Comparison of ENCODE assay signal across 8 mouse cellular contexts in the genomic region with DNA sequence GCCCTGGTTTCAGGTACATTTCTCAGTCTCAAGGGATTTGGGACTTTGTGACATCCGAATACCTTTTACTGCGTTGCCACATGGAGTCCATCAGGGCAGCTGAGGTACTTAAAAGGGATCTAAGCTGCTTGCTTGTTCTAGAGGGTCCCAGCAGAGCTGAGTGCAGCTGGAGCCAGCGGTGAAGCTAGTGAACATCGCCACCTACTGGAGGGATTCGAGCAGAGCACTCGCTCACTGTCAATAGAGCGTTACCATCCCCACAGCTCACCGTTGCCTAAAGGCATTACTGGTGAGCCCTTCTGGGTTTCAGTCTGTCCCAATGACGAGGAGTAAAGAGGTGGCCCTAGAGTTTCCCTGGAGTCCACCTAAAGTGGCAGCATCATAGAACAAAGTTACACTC. TPM values are rescaled to one million over a fixed set of nuclear protein-coding genes. Genes with fewer than 3 reads are reported as not detected.
DNase-seq lines count a peak whose midpoint lies in the region; ATAC-seq and TF ChIP-seq lines count a peak whose summit lies in the region.

No protein-coding gene starts in this region.

- dilution Hi-C loops in CH12.LX (cut with MboI; ENCODE audit: extremely low pct_ligation_motif_present, extremely low pct_unique_long_range_greater_than_20kb, low sequenced_read_pairs) = no loop called here

- H3K9me3 ChIP-seq in CH12.LX (replicated peaks; ENCODE audit: low read length) = peaks cover 36% of the 10 kb centered on the region
- H3K9me3 ChIP-seq in heart, embryonic 15.5 days (replicated peaks) = no peaks in the 10 kb centered on the region; the same call in 1 of the 2 replicates
- no peaks in the 10 kb centered on the region for H3K9me3 ChIP-seq in kidney, postnatal 0 days (replicated peaks; ENCODE audit: low read length)

- no peak for DNase-seq in CH12.LX (ENCODE audit: extremely low read depth)
- peak; percentile 30 for DNase-seq in T-cell, adult 2 months (ENCODE audit: low spot score)
- DNase-seq in embryo, embryonic 11.5 days (ENCODE audit: low read depth, low spot score) = peak; percentile 75
- DNase-seq in kidney, postnatal 0 days (ENCODE audit: low spot score) = peak; percentile 90
- DNase-seq in lung, adult 18-20 months = peak; percentile 46 to 60

- in situ Hi-C loops in CH12.LX (cut with MboI; ENCODE audit: low pct_ligation_motif_present, low pct_unique_long_range_greater_than_20kb, low sequenced_read_pairs) = loop anchor here (10.0 kb wide), 1 partner anchor 49 kb away; a partner anchor contains a TSS

- no peaks in the 10 kb centered on the region for H3K27me3 ChIP-seq in CH12.LX (replicated peaks)
- no peaks in the 10 kb centered on the region for H3K27me3 ChIP-seq in heart, embryonic 15.5 days
- H3K27me3 ChIP-seq in kidney, postnatal 0 days (ENCODE audit: insufficient read depth, low read length) = no peaks in the 10 kb centered on the region

- TF ChIP-seq RAD21 in CH12.LX (IDR thresholded peaks at IDR 0.05; ENCODE audit: low read depth, low read length) = peak; percentile 45

- H3K4me1 ChIP-seq in CH12.LX (ENCODE audit: control insufficient read depth in 1 of 2, insufficient read depth in 2 of 2) = peaks cover 14 to 36% of the 10 kb centered on the region in 2 experiments
- 0 out of 2 replicates have a peak, but pooled peaks cover 5% of the 10 kb centered on the region for H3K4me1 ChIP-seq in heart, embryonic 15.5 days (replicated peaks)
- H3K4me1 ChIP-seq in kidney, postnatal 0 days (replicated peaks; ENCODE audit: insufficient read depth, low read length) = 0 out of 2 replicates have a peak, but pooled peaks cover 3% of the 10 kb centered on the region
- H3K4me1 ChIP-seq in olfactory bulb, adult 2 months (ENCODE audit: control insufficient read depth, insufficient read depth, low read length) = no peaks in the 10 kb centered on the region

- H3K4me2 ChIP-seq in CH12.LX (ENCODE audit: insufficient read depth, low read depth, poor library complexity, severe bottlenecking) = no peak overlapping the region
- no peak overlapping the region for H3K4me2 ChIP-seq in heart, embryonic 15.5 days
- H3K4me2 ChIP-seq in kidney, postnatal 0 days (ENCODE audit: low read length) = no peak overlapping the region

- no peaks in the 10 kb centered on the region for H3K79me2 ChIP-seq in CH12.LX (replicated peaks; ENCODE audit: control insufficient read depth, extremely low read depth, insufficient read depth, poor library complexity, severe bottlenecking)

- TF ChIP-seq EP300 in CH12.LX (IDR thresholded peaks at IDR 0.05; ENCODE audit: low read length) = no peak

- H3K27ac ChIP-seq in CH12.LX (ENCODE audit: insufficient read depth, low read depth) = no peak overlapping the region
- no peak overlapping the region for H3K27ac ChIP-seq in heart, embryonic 15.5 days
- H3K27ac ChIP-seq in kidney, postnatal 0 days = no peak overlapping the region
- H3K27ac ChIP-seq in olfactory bulb, adult 2 months (ENCODE audit: insufficient read depth, low read depth, low read length) = no peak overlapping the region

- TF ChIP-seq POLR2A in CH12.LX (IDR thresholded peaks at IDR 0.05; ENCODE audit: low read depth, low read length) = no peak
- TF ChIP-seq POLR2A in olfactory bulb, adult 2 months (IDR thresholded peaks at IDR 0.05; ENCODE audit: insufficient read depth, low read depth, low read length) = no peak

- 8% methylated on average over 9 of the region's 9 CpGs for WGBS in heart, embryonic 15.5 days
- WGBS in kidney, postnatal 0 days = 4% methylated on average over 9 of the region's 9 CpGs
- WGBS in olfactory bulb, adult 2 months = 13% methylated on average over 9 of the region's 9 CpGs

- H3K36me3 ChIP-seq in CH12.LX (replicated peaks in 1 of 2; ENCODE audit: control insufficient read depth in 1 of 2, insufficient read depth in 1 of 2, low read length in 1 of 2) = no peaks in the 10 kb centered on the region
- H3K36me3 ChIP-seq in heart, embryonic 15.5 days = 0 out of 2 replicates have a peak, but pooled peaks cover 5% of the 10 kb centered on the region
- 0 out of 2 replicates have a peak, but pooled peaks cover 4% of the 10 kb centered on the region for H3K36me3 ChIP-seq in kidney, postnatal 0 days (ENCODE audit: insufficient read depth, low read length)

- peak in 1 of 2 experiments; percentile 40; a peak in 2 of 4 replicates for TF ChIP-seq CTCF in CH12.LX (conservative IDR thresholded peaks at IDR 0.05 in 1 of 2, IDR thresholded peaks at IDR 0.05 in 1 of 2; ENCODE audit: low read depth in 2 of 2, low read length in 2 of 2)
- TF ChIP-seq CTCF in kidney, postnatal 0 days (IDR thresholded peaks at IDR 0.05; ENCODE audit: low read depth) = peak; percentile 97
- TF ChIP-seq CTCF in olfactory bulb, adult 2 months (IDR thresholded peaks at IDR 0.05; ENCODE audit: insufficient read depth, low read depth, low read length) = peak; percentile 85

- ATAC-seq in heart, embryonic 15.5 days (replicated peaks; ENCODE audit: insufficient number of reproducible peaks, insufficient read depth, low FRiP score, low read depth) = peak; percentile 72
- ATAC-seq in kidney, postnatal 0 days (replicated peaks; ENCODE audit: low FRiP score, low read depth) = peak; percentile 86
- ATAC-seq in activated CD4-positive, CD25-positive, alpha-beta regulatory T cell, adult 4 months = no peak

- no peak overlapping the region for H3K9ac ChIP-seq in CH12.LX (ENCODE audit: insufficient read depth, low read depth)
- H3K9ac ChIP-seq in heart, embryonic 15.5 days = no peak overlapping the region
- H3K9ac ChIP-seq in kidney, postnatal 0 days (ENCODE audit: low read depth, low read length) = no peak overlapping the region

- H3K4me3 ChIP-seq in CH12.LX (replicated peaks in 1 of 3; ENCODE audit: low read depth in 2 of 3, low read length in 2 of 3, poor library complexity in 1 of 3) = no peak overlapping the region
- no peak overlapping the region for H3K4me3 ChIP-seq in heart, embryonic 15.5 days
- no peak overlapping the region for H3K4me3 ChIP-seq in kidney, postnatal 0 days (replicated peaks; ENCODE audit: low read depth, low read length)
- H3K4me3 ChIP-seq in olfactory bulb, adult 2 months (ENCODE audit: insufficient read depth, low read depth, low read length) = no peak overlapping the region

TF ChIP-seq in CH12.LX, 34 proteins besides CTCF, POLR2A, EP300 and RAD21:
- TF ChIP-seq SMC3 (IDR thresholded peaks at IDR 0.05; ENCODE audit: low read depth, low read length) (peak; percentile 43), USF2 (conservative IDR thresholded peaks at IDR 0.05; ENCODE audit: low read depth, low read length) (no peak)
TF ChIP-seq in CH12.LX: peak in this region for 1.

RNA-seq across cellular contexts. Expression of a gene that starts 46.1 kb away (rescaled TPM):
- total RNA-seq in CH12.LX (2012; rRNA removed) (25.4 and 25.5 TPM in 2 replicates), CH12.LX (2014; rRNA removed) (45.6 and 53.2 TPM in 2 replicates)
- 17.3 and 17.8 TPM in 2 replicates for polyA plus RNA-seq in CH12.LX (2012; ENCODE audit: insufficient read length, low read depth)
- polyA plus RNA-seq in heart, embryonic 15.5 days (2015; fragmentation: Nextera tagmentation; extraction: Ambion mirVana) = 22.2 and 22.3 TPM in 2 replicates
- polyA plus RNA-seq in kidney, postnatal 0 days (2015; fragmentation: Nextera tagmentation; extraction: Ambion mirVana) = 26.8 and 27.0 TPM in 2 replicates
- not detected in 2 replicates for polyA plus RNA-seq in olfactory bulb, adult 2 months (2012; ENCODE audit: insufficient read depth, insufficient read length, low replicate concordance, missing spikeins)
- polyA plus RNA-seq in activated CD4-positive, CD25-positive, alpha-beta regulatory T cell, adult 4 months (2017; shearing (Covaris generic)) = 10 to 100 TPM; 71.8 to 98.2 TPM
